Mouse (Mus musculus) cerebellum, adult 2 months (tissue): ENCODE data around the gene Cbl.
A peak's percentile ranks its signal among the peaks of the same experiment; 100 is the strongest.

Experiments used
- CTCF ChIP-seq: fragments of 200-500 bp; IDR thresholded peaks from 2 replicates; pipeline ENCODE4 v1.5.1; 2011; ENCODE audit warnings: low read depth, mild to moderate bottlenecking, control low read depth, low read length, moderate library complexity, borderline replicate concordance; ENCODE audit not compliant: insufficient read depth
- POLR2A ChIP-seq: fragments of 200-500 bp; IDR thresholded peaks from 2 replicates; pipeline ENCODE4 v1.6.1; 2011; ENCODE audit warnings: low read length, control low read depth, borderline replicate concordance; ENCODE audit not compliant: insufficient read depth

DNA sequence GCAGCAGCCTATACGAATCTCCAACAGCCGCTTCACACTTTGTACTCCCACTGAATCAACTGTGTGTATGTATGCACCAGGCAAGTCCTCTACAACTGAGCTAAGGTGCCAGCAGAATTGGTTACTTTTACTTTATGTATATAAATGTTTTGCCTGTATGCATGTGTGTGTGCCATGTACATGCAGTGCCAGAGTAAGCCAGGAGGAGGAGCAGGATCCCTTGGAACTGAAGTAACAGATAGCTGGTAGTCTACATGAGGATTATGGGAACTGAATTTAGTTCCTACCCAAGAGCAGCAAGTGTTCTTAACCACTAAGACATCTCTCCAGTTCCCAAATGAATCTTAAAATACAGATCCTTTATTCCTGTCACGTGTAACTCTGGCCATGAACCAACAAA lies 51.6 kb downstream of the Cbl start:
- peak; percentile 32; the same call in 1 of the 2 replicates for TF ChIP-seq CTCF
- TF ChIP-seq POLR2A = no peak
